Mouse (Mus musculus): ENCODE results near the gene Gtf3a. TPM values are rescaled to one million over a fixed set of nuclear protein-coding genes. Genes with fewer than 3 reads are reported as not detected.

The Gtf3a gene
- total and polyA plus RNA-seq, 3 experiments = 110 to 133 (median 130) TPM

- Histone ChIP-seq H3K4me2 (ENCODE audit: insufficient read depth, low read depth, poor library complexity, severe bottlenecking) (no peak overlapping the region), H3K36me3 (replicated peaks in 1 of 2; ENCODE audit: control insufficient read depth in 1 of 2, insufficient read depth in 1 of 2, low read length in 1 of 2) (no peaks in the 10 kb centered on the region), H3K4me3 (replicated peaks in 1 of 3; ENCODE audit: low read depth in 2 of 3, low read length in 2 of 3, poor library complexity in 1 of 3) (no peak overlapping the region), H3K9me3 (replicated peaks; ENCODE audit: low read length) (no peaks in the 10 kb centered on the region), H3K4me1 (ENCODE audit: control insufficient read depth in 1 of 2, insufficient read depth in 2 of 2) (no peaks in the 10 kb centered on the region), H3K27me3 (replicated peaks) (peaks cover 2% of the 10 kb centered on the region), H3K9ac (ENCODE audit: insufficient read depth, low read depth) (no peak overlapping the region), H3K27ac (ENCODE audit: insufficient read depth, low read depth) (no peak overlapping the region), H3K79me2 (replicated peaks; ENCODE audit: control insufficient read depth, extremely low read depth, insufficient read depth, poor library complexity, severe bottlenecking) (no peaks in the 10 kb centered on the region)
- dilution Hi-C loops (cut with MboI; ENCODE audit: extremely low pct_ligation_motif_present, extremely low pct_unique_long_range_greater_than_20kb, low sequenced_read_pairs) = no loop called here
- no peak for DNase-seq (ENCODE audit: extremely low read depth)
- in situ Hi-C loops (cut with MboI; ENCODE audit: low pct_ligation_motif_present, low pct_unique_long_range_greater_than_20kb, low sequenced_read_pairs) = no loop called here
- TF ChIP-seq CTCF (conservative IDR thresholded peaks at IDR 0.05 in 1 of 2, IDR thresholded peaks at IDR 0.05 in 1 of 2; ENCODE audit: low read depth in 2 of 2, low read length in 2 of 2) = no peak
- no peak for TF ChIP-seq BHLHE40 (IDR thresholded peaks at IDR 0.05; ENCODE audit: low read depth, low read length)
- no peak for TF ChIP-seq UBTF (IDR thresholded peaks at IDR 0.05; ENCODE audit: low read depth, low read length)
- TF ChIP-seq TCF12 (IDR thresholded peaks at IDR 0.05; ENCODE audit: low read depth, low read length) = no peak
- TF ChIP-seq E2F4 (IDR thresholded peaks at IDR 0.05; ENCODE audit: insufficient replicate concordance, low read depth, low read length) = no peak
Measured at GRCm38 (mm10) chr5:146989051-146989450, 40.6 kb downstream of the Gtf3a start.

- no peaks in the 10 kb centered on the region for H3K79me2 ChIP-seq (replicated peaks; ENCODE audit: control insufficient read depth, extremely low read depth, insufficient read depth, poor library complexity, severe bottlenecking)
- peaks cover 2% of the 10 kb centered on the region for H3K27me3 ChIP-seq (replicated peaks)
- no peak overlapping the region for H3K27ac ChIP-seq (ENCODE audit: insufficient read depth, low read depth)
- H3K4me3 ChIP-seq (replicated peaks in 1 of 3; ENCODE audit: low read depth in 2 of 3, low read length in 2 of 3, poor library complexity in 1 of 3) = no peak overlapping the region
- H3K4me1 ChIP-seq (ENCODE audit: control insufficient read depth in 1 of 2, insufficient read depth in 2 of 2) = no peaks in the 10 kb centered on the region
- in situ Hi-C loops (cut with MboI; ENCODE audit: low pct_ligation_motif_present, low pct_unique_long_range_greater_than_20kb, low sequenced_read_pairs) = no loop called here
- H3K36me3 ChIP-seq (replicated peaks in 1 of 2; ENCODE audit: control insufficient read depth in 1 of 2, insufficient read depth in 1 of 2, low read length in 1 of 2) = no peaks in the 10 kb centered on the region
- dilution Hi-C loops (cut with MboI; ENCODE audit: extremely low pct_ligation_motif_present, extremely low pct_unique_long_range_greater_than_20kb, low sequenced_read_pairs) = no loop called here
- TF ChIP-seq NRF1 (IDR thresholded peaks at IDR 0.05; ENCODE audit: low read depth, low read length) (no peak), ZC3H11A (IDR thresholded peaks at IDR 0.05; ENCODE audit: low read depth, low read length) (no peak), PAX5 (IDR thresholded peaks at IDR 0.05; ENCODE audit: low read length) (no peak), MAX (IDR thresholded peaks at IDR 0.05; ENCODE audit: low read length) (no peak), POLR2A (IDR thresholded peaks at IDR 0.05; ENCODE audit: low read depth, low read length) (no peak), ETS1 (conservative IDR thresholded peaks at IDR 0.05; ENCODE audit: low read depth, low read length) (no peak), TCF12 (IDR thresholded peaks at IDR 0.05; ENCODE audit: low read depth, low read length) (no peak), EP300 (IDR thresholded peaks at IDR 0.05; ENCODE audit: low read length) (no peak), RCOR1 (conservative IDR thresholded peaks at IDR 0.05; ENCODE audit: low read depth, low read length) (no peak), MAFK (IDR thresholded peaks at IDR 0.05; ENCODE audit: insufficient replicate concordance, low read length) (no peak), NELFE (IDR thresholded peaks at IDR 0.05; ENCODE audit: low read depth, low read length) (no peak), JUN (IDR thresholded peaks at IDR 0.05; ENCODE audit: insufficient read depth, low read depth, low read length) (no peak), ELF1 (IDR thresholded peaks at IDR 0.05; ENCODE audit: low read depth, low read length) (no peak), RAD21 (IDR thresholded peaks at IDR 0.05; ENCODE audit: low read depth, low read length) (no peak), CHD1 (IDR thresholded peaks at IDR 0.05; ENCODE audit: low read depth, low read length) (no peak), JUND (conservative IDR thresholded peaks at IDR 0.05; ENCODE audit: low read depth, low read length) (no peak)
- DNase-seq (ENCODE audit: extremely low read depth) = no peak
- no peak overlapping the region for H3K9ac ChIP-seq (ENCODE audit: insufficient read depth, low read depth)
- peaks cover 12% of the 10 kb centered on the region for H3K9me3 ChIP-seq (replicated peaks; ENCODE audit: low read length)
- no peak overlapping the region for H3K4me2 ChIP-seq (ENCODE audit: insufficient read depth, low read depth, poor library complexity, severe bottlenecking)
Measured at GRCm38 (mm10) chr5:146993509-146993908, 45.1 kb downstream of the Gtf3a start.
